Mouse (Mus musculus): ENCODE measurements around the gene Slc22a3. TPM values are rescaled to one million over a fixed set of nuclear protein-coding genes. Genes with fewer than 3 reads are reported as not detected.

The Slc22a3 gene
- 0.54 and 0.59 TPM in 2 replicates for polyA plus RNA-seq (2015; fragmentation: Nextera tagmentation; extraction: Ambion mirVana)

GRCm38 (mm10) chr17:12507654-12508204 is at the start of gene Slc22a3:
TSS of gene Slc22a3 (minus strand) at chr17:12507704.
- Histone ChIP-seq H3K27me3 (peaks cover 76% of the 10 kb centered on the region), H3K9ac (peak within 1 kb of the TSS; percentile 49; the same call in 1 of the 2 replicates), H3K4me2 (peak within 1 kb of the TSS; percentile 73), H3K4me3 (peak within 1 kb of the TSS; percentile 40), H3K4me1 (peaks cover 11% of the 10 kb centered on the region), H3K36me3 (no peaks in the 10 kb centered on the region), H3K9me3 (no peaks in the 10 kb centered on the region), H3K27ac (no peak within 1 kb of the TSS)
- 10% methylated on average over 14 of the region's 14 CpGs for WGBS
- ATAC-seq (ENCODE audit: insufficient number of reproducible peaks, insufficient read depth, low FRiP score, low TSS enrichment, low read depth) = no peak

GRCm38 (mm10) chr17:12534353-12535145 is 27.0 kb upstream of the Slc22a3 start:
- Histone ChIP-seq H3K4me3 (no peak overlapping the region), H3K36me3 (no peaks in the 10 kb centered on the region), H3K27me3 (no peaks in the 10 kb centered on the region), H3K27ac (no peak overlapping the region), H3K9me3 (no peaks in the 10 kb centered on the region), H3K9ac (no peak overlapping the region), H3K4me2 (no peak overlapping the region), H3K4me1 (no peaks in the 10 kb centered on the region)
- 62% methylated on average over 13 of the region's 13 CpGs for WGBS
- no peak for ATAC-seq (ENCODE audit: insufficient number of reproducible peaks, insufficient read depth, low FRiP score, low TSS enrichment, low read depth)

GRCm38 (mm10) chr17:12532115-12532514 is 24.6 kb upstream of the Slc22a3 start:
- no peaks in the 10 kb centered on the region for H3K36me3 ChIP-seq
- no peak overlapping the region for H3K4me3 ChIP-seq
- WGBS = 29% methylated on average over 5 of the region's 5 CpGs
- ATAC-seq (ENCODE audit: insufficient number of reproducible peaks, insufficient read depth, low FRiP score, low TSS enrichment, low read depth) = no peak
- no peak overlapping the region for H3K4me2 ChIP-seq
- H3K27me3 ChIP-seq = no peaks in the 10 kb centered on the region
- H3K9me3 ChIP-seq = no peaks in the 10 kb centered on the region
- no peaks in the 10 kb centered on the region for H3K4me1 ChIP-seq
- H3K27ac ChIP-seq = no peak overlapping the region
- H3K9ac ChIP-seq = no peak overlapping the region

DNA sequence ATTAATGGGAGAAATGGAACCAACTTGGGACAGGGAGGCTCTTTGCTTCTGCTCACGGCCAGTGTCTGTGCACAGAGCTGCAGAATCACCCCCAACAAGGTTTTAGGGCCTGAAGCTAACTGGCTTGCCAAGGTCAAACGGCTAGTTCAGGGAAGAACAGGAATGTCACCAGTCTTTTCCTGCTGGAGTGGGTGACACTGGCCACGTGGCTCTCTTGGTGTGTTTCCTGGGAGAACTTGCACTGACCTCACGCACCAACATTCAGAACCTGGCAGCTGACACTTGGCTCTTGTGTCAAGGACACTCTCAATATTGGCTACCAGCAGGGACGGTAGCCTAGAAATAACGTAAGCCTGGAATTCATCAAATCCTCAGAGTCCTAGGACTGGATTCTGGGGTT is 22.6 kb upstream of the Slc22a3 start:
- Histone ChIP-seq H3K9ac (no peak overlapping the region), H3K4me3 (no peak overlapping the region), H3K36me3 (no peaks in the 10 kb centered on the region), H3K27me3 (no peaks in the 10 kb centered on the region), H3K4me1 (no peaks in the 10 kb centered on the region), H3K27ac (no peak overlapping the region), H3K4me2 (no peak overlapping the region), H3K9me3 (no peaks in the 10 kb centered on the region)
- no peak for ATAC-seq (ENCODE audit: insufficient number of reproducible peaks, insufficient read depth, low FRiP score, low TSS enrichment, low read depth)
- WGBS = 52% methylated on average over 6 of the region's 6 CpGs

DNA sequence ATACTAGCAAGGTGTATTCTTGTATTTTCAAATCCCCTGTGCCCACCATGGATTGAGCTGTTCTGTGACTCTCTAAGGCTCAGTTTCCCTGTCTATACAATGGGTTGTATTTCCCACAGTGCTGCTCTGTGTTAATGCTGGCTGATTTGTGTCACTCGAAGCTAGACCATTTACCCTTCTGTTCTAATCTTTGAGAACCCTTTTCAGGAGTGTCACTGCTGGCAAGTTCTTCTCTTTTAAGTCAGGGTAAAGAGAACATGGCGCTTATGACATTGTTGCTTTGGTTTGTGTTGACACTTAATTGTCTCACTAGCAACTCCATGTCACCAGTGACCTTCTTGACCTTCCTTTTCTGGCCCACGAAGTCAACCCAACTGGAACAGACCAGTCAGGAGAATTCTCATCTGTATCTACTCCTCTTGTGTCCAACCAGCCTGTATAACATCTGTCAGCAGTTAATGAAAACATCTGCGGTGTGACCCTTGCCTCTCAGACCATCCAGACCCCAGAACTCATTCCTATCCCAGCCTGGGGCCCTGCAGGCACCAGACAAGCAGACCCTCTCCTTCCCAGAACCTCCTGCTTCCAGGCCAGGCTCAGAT is 22.0 kb upstream of the Slc22a3 start:
- no peaks in the 10 kb centered on the region for H3K27me3 ChIP-seq
- H3K4me2 ChIP-seq = no peak overlapping the region
- no peaks in the 10 kb centered on the region for H3K36me3 ChIP-seq
- H3K4me1 ChIP-seq = no peaks in the 10 kb centered on the region
- H3K9me3 ChIP-seq = no peaks in the 10 kb centered on the region
- no peak overlapping the region for H3K4me3 ChIP-seq
- no peak overlapping the region for H3K27ac ChIP-seq
- ATAC-seq (ENCODE audit: insufficient number of reproducible peaks, insufficient read depth, low FRiP score, low TSS enrichment, low read depth) = no peak
- 42% methylated on average over 4 of the region's 4 CpGs for WGBS
- H3K9ac ChIP-seq = no peak overlapping the region

- Histone ChIP-seq H3K9ac (no peak overlapping the region), H3K4me1 (no peaks in the 10 kb centered on the region), H3K9me3 (0 out of 2 replicates have a peak, but pooled peaks cover 4% of the 10 kb centered on the region), H3K4me2 (no peak overlapping the region), H3K36me3 (no peaks in the 10 kb centered on the region), H3K4me3 (no peak overlapping the region), H3K27me3 (0 out of 2 replicates have a peak, but pooled peaks cover 7% of the 10 kb centered on the region), H3K27ac (no peak overlapping the region)
- ATAC-seq (ENCODE audit: insufficient number of reproducible peaks, insufficient read depth, low FRiP score, low TSS enrichment, low read depth) = no peak
- WGBS = 74% methylated on average over 2 of the region's 2 CpGs
These were observed 11.6 kb upstream of the Slc22a3 start for GRCm38 (mm10) chr17:12519089-12519488.

DNA sequence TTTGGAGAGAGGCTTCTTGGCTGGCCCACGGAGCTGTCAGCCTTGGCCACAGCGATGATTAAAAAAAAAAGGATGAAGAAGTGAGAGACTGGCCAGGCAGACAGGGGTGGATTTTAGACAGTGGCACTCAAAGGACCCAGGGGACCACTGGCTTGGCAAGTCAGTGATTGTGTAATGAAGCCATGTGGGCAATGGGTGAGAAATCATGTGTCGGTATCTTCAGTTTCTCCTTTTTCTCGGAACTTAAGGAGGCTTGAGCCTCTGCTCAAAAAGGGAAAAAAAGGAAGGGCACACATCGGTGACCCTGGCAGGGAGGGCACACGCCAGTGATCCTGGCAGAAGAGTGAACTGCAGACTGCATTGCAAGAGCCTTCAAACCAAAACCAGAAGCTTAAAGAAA is 10.7 kb upstream of the Slc22a3 start:
- Histone ChIP-seq H3K9ac (no peak overlapping the region), H3K36me3 (no peaks in the 10 kb centered on the region), H3K4me2 (no peak overlapping the region), H3K4me1 (no peaks in the 10 kb centered on the region), H3K27me3 (0 out of 2 replicates have a peak, but pooled peaks cover 7% of the 10 kb centered on the region), H3K27ac (no peak overlapping the region), H3K9me3 (0 out of 2 replicates have a peak, but pooled peaks cover 4% of the 10 kb centered on the region), H3K4me3 (no peak overlapping the region)
- WGBS = 82% methylated on average over 6 of the region's 6 CpGs
- no peak for ATAC-seq (ENCODE audit: insufficient number of reproducible peaks, insufficient read depth, low FRiP score, low TSS enrichment, low read depth)

DNA sequence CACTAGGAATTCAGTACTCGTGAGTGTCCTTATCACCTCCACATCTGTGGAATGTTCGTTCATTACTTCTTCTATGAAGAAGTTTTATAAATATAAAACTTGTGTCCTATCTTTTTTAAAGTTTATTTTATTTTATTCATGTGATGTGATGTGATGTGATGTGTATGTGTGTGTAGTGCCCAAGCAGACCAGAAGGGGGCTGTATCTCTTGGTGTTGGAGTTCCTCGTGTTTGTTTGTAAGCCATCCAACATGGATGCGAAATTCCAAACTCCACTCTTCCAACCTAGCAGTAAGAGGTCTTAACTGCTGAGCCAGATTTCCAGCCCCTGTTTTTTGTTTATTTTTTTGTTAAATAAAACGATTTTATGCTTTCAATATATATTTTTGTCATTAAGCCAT is 6.5 kb upstream of the Slc22a3 start:
- ATAC-seq (ENCODE audit: insufficient number of reproducible peaks, insufficient read depth, low FRiP score, low TSS enrichment, low read depth) = no peak
- no peaks in the 10 kb centered on the region for H3K4me1 ChIP-seq
- no peak overlapping the region for H3K27ac ChIP-seq
- H3K4me3 ChIP-seq = no peak overlapping the region
- H3K36me3 ChIP-seq = no peaks in the 10 kb centered on the region
- no peak overlapping the region for H3K9ac ChIP-seq
- 79% methylated on average over 5 of the region's 5 CpGs for WGBS
- no peak overlapping the region for H3K4me2 ChIP-seq
- H3K9me3 ChIP-seq = no peaks in the 10 kb centered on the region
- peaks cover 23% of the 10 kb centered on the region for H3K27me3 ChIP-seq

- Histone ChIP-seq H3K4me2 (no peak overlapping the region), H3K9ac (no peak overlapping the region), H3K27me3 (peaks cover 30% of the 10 kb centered on the region), H3K36me3 (no peaks in the 10 kb centered on the region), H3K4me1 (no peaks in the 10 kb centered on the region), H3K4me3 (no peak overlapping the region), H3K27ac (no peak overlapping the region), H3K9me3 (no peaks in the 10 kb centered on the region)
- no peak for ATAC-seq (ENCODE audit: insufficient number of reproducible peaks, insufficient read depth, low FRiP score, low TSS enrichment, low read depth)
- 79% methylated on average over 9 of the region's 9 CpGs for WGBS
These were observed 5.8 kb upstream of the Slc22a3 start for GRCm38 (mm10) chr17:12513107-12513923.

- Histone ChIP-seq H3K9me3 (no peaks in the 10 kb centered on the region), H3K27me3 (peaks cover 49% of the 10 kb centered on the region), H3K4me2 (no peak overlapping the region), H3K4me1 (peaks cover 11% of the 10 kb centered on the region), H3K36me3 (no peaks in the 10 kb centered on the region), H3K27ac (no peak overlapping the region), H3K4me3 (no peak overlapping the region), H3K9ac (no peak overlapping the region)
- 78% methylated on average over 3 of the region's 3 CpGs for WGBS
- no peak for ATAC-seq (ENCODE audit: insufficient number of reproducible peaks, insufficient read depth, low FRiP score, low TSS enrichment, low read depth)
These were observed 3.7 kb upstream of the Slc22a3 start for GRCm38 (mm10) chr17:12511193-12511592.

- Histone ChIP-seq H3K4me1 (peaks cover 11% of the 10 kb centered on the region), H3K4me2 (no peak overlapping the region), H3K9ac (no peak overlapping the region), H3K4me3 (no peak overlapping the region), H3K9me3 (no peaks in the 10 kb centered on the region), H3K27me3 (peaks cover 71% of the 10 kb centered on the region), H3K36me3 (no peaks in the 10 kb centered on the region), H3K27ac (no peak overlapping the region)
- WGBS = 17% methylated on average over 7 of the region's 7 CpGs
- ATAC-seq (ENCODE audit: insufficient number of reproducible peaks, insufficient read depth, low FRiP score, low TSS enrichment, low read depth) = no peak
These were observed 872 bp upstream of the Slc22a3 start for GRCm38 (mm10) chr17:12508376-12508775.

Measured in embryonic facial prominence, embryonic 13.5 days (tissue).